Mouse (Mus musculus) kidney, postnatal 4 days (tissue): ENCODE results near the gene Ntm.
A peak's percentile ranks its signal among the peaks of the same experiment; 100 is the strongest.

Experiments used
- DNase-seq, 2 experiments: peaks; one replicate each; pipeline ENCODE4 v3.0.0; 2021; ENCODE audit warnings: mixed read lengths in 2 of 2

The Ntm gene

DNA sequence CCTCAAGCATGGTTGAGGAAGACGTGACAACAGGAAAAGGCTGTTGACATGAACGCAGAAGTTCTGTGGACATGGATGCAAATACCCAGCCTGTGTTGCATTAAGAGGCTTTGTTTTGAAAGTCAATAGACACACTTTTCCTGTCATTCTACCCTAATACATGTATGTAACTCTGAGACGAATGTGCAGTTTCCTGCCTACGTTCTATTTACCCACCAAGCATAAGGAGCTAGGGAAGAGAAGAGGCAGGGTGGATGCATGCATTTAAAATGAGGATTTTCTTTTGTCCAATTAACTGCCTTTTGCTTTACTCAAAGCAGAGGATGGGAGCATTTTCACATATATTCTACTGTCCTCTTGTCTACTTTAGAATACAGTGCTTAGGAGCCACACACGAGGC is 858.5 kb downstream of the Ntm start:
- no peak for DNase-seq

DNA sequence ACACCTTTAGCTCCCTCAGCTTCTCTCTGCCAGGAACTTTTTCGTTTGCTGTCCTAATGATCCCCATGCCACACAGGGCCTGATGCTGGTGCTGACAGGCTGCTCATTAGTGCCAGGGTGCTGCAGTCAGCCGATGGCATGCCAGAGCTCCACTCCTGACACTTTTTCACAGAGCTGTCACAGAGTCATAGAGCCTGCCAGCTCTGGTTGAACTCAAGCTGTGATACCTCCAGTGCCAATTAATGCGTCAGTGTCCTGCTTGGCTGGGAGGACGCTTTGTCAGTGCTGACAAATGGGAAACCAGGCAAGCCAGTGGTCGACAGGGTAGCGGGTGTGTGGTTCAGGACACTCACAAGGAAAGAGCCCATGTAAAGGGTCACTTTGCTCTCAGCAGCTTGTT is 858.9 kb downstream of the Ntm start:
- no peak for DNase-seq

DNA sequence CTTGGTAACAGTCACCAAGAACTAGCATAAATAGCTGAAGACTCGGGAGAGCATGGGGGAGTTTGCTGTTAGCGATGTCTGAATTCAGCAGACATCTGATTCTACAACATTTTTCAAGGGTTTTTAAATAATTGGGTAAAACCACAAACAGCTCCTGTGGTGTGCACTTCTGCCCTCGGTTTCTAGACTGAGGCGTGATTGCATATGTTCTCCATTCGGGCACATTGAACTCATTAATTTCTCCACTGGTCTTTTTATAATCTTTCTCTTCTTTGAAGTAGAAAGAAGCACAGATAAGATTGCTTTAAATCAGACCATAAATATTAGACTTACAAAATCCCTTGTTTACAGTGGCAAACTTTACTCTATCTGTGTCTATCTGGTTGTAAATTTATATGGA is 862.3 kb downstream of the Ntm start:
- no peak for DNase-seq

DNA sequence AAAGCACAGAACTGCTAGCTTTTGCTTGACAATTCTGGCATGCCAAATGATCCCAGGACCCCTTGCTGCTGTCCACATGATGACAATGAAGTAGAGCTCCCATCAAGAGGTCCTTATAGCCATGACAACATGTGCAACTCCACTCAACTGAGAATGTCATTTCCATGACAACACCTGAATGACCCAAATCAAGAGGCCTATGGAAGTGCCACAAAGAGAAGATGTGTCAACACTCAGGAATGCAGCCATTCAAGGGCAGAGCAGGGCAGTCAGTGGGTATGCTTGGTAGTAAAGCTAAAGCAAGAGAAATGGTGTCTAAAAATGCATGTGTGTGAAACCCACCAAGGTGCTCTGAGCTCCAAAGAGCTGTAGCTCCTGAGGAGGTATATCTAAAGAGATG is 870.5 kb downstream of the Ntm start:
- no peak for DNase-seq

GRCm38 (mm10) chr9:29088657-29089056 is 874.3 kb downstream of the Ntm start:
- peak; percentile 56 to 59 for DNase-seq

- no peak for DNase-seq
Observed at GRCm38 (mm10) chr9:29087656-29088055, 875.3 kb downstream of the Ntm start.

DNA sequence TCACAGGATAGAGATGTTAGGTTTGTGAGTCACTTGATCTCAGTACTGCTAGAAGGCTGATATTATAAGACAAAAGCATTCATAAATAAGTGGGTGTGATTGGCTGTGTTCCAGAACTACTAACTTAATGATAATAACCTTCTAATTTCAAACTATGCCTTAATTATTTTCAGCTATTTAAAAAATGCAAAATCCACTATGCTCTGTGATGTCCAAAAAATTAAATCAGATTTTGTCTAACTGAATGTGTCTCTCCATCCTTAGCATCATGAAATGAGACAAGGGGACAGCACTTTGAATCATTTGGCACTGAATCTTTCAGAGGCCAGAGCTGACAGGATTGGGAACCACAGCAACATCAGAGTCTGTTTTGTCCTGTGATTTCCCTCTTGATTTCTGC is 875.8 kb downstream of the Ntm start:
- no peak for DNase-seq

DNA sequence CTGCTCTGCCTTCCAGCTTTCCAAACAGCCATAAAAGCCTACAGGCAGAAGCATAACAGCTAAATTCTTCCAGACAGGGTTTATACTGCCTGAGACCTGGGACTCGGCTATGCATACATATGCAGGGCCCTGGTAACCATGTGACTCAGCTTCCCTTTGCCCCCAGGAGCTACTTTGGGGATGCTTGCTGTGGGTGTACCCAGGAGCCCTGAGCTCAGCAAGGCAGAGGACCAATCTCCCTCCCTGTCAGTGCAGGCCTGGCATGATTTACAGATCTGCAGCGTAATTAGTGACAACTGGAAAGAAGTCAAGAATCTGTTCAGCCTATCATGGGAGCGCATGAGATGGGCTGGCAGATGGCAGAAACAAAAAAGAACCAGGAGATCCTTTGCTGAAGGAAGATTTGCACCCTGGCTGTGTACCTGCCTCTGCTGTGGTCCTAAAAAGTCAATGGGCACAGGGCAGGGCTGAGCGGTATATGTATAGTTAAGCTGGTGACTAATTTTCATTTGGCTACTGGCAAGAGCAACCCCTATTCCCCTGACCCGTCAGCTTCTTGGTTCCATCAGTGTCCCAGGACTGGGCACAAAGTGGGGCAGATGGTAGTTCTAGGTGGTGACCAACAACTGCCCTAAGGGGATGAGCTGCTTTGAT is 886.9 kb downstream of the Ntm start:
- no peak for DNase-seq

DNA sequence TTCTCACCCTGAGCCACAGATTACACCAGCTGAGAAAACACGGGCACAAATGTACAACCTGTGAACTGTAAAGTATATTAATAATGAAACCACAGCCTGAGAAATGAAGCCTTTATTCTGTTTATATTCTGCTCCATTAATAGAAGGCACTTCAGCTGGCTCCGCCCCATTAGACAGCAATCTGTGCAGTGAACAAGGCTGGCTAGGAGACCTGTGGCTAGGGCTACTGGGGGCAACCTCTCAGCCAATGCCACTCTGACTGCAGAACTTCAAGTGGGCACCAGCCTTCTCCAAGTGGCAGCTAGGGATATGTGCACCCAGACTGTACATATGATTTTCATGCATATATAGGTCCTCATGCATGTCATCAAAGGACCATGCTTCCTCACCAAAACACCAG is 887.7 kb downstream of the Ntm start:
- DNase-seq, result no peak

GRCm38 (mm10) chr9:29074494-29074893 is 888.4 kb downstream of the Ntm start:
- no peak for DNase-seq

GRCm38 (mm10) chr9:29071997-29072396 is 890.9 kb downstream of the Ntm start:
- no peak for DNase-seq

DNA sequence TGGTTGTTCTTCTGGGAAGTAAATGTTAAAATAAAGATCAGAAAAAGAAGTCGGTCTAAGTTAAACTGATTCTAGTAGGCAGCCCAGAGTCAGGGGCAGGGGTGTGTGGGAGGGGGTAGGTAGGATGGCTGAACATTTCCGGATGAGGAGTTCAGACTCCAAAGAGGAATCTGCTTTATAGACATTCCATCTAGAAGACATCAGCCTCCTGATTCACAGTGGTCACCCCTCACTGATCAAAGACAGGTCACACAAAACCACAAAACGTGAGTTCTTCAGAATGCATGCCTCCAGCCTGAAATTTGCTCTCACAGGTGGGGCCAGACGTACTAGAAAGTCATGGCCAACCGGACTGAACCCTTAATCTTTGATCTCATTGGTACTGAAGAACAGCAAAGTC is 895.4 kb downstream of the Ntm start:
- DNase-seq, result peak; percentile 6 to 17

DNA sequence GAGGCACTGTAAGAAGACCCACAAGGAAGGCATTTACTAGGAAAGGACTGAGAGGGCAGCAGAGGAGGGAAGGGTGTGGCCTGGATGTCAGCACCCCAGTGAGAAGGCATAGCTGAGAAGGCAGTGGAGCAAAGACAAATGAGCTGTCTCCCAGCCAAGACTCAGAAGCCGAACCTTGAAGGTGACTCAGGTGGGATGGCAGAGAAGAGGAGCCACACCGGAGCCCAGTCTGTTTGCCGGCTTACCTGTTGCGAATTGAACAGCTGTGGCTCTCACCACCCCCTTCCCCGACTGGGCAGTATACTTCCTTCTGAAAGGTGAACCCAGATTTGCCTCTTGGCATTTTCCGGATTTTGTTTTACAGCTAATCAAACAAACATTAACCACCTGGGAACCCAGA is 902.6 kb downstream of the Ntm start:
- DNase-seq, result peak; percentile 9 to 25

DNA sequence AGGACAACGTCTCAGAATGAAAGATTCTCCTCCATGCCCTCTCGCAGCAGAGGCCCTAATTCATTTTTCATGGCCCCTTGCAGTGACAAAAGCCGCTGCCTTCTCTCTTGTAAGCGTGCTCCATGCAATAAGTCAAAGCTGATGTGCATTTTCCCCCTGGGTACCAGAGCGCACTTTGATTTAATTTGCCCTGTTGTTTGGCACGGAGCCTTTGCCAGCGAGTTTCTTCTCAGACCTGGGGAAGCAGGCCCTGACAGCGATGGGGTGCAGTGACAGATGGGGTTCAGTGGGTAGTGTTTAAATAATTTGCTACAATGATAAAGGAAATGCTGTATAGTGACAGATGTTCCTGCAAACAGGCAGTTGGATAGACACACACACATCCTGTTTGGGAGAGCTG is 904.1 kb downstream of the Ntm start:
- no peak for DNase-seq

DNA sequence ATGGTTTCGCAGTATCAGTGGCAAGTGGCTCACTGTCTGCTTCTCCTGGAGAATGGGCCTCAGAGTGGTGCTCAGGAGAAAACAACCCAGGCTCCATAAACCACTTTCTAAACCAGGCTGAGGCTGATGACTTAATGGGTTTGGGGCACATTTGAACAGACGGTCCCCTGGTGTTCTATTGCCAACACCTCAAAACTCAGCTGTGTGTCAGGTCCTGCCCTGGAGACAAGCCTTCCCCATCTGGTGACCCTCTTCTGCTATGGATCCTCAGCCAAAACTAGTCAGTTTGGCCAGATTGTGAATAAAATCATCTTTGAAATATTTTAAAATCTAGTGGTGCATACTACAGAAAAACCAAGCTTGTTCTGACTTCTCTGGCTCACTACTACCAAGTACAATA is 907.3 kb downstream of the Ntm start:
- DNase-seq, result no peak

GRCm38 (mm10) chr9:29036466-29036865 is 926.5 kb downstream of the Ntm start:
- no peak for DNase-seq

DNA sequence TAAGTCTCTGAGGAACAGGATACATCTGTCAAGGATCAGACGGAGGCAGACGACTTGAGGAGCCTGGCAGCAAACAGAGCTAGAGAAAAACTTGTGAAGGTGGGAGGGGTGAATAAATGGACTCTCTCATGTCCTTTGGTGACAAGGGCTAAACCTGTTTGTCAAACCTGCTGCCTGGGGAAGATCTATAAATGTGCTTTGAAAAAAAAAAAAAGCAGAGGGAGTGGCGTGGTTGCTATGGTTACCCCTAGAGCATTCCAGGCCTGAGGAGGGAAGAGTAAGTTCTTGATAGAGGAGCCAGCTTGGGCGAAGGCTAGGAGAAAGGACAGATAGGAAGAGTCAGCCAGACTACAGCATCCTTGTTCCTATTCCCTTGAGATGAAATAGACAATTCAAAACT is 926.9 kb downstream of the Ntm start:
- no peak for DNase-seq

GRCm38 (mm10) chr9:29026410-29026809 is 936.5 kb downstream of the Ntm start:
- DNase-seq, result no peak

GRCm38 (mm10) chr9:29025603-29026002 is 937.3 kb downstream of the Ntm start:
- no peak for DNase-seq

- no peak for DNase-seq
Observed at GRCm38 (mm10) chr9:29025104-29025503, 937.8 kb downstream of the Ntm start.

DNA sequence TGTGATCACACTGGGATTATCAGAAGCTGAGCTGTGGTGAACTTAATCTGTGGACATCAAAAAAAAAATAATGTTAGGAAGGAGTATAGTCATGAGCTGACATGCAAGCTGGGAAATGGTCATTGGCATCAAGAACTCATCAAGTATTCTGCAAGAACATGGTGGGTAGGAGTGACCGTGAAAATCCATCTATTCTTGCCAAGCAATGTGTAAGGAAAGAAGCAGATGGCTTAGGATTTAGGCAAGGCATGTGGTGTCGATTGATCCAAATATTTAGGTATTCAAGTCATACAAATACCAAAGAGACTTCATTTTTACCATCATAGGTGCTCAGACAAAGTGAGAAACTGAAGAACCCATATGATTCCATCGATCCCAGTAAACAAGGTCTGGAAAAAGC is 946.1 kb downstream of the Ntm start:
- DNase-seq, result no peak

DNA sequence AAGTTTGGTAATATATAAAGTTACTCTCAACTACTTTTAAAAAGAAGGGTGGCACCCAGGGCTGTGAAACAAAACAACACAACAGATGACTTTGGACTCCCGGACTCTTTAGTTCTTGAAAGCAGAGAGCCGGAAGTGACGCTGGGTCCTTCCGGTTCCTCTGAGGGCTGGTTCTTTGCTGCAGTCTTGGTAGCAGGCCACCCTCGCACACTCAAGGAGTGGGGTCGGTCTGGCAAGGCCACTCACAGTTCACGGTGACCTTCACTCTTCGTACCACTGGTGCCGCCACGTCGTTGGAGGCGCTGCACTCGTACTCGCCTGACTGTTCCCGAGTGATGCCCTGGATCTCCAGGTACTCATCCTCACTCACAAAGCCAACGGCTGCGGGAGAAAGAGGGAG is 949.1 kb downstream of the Ntm start:
- DNase-seq, result no peak

- DNase-seq, result no peak
Observed at GRCm38 (mm10) chr9:29012541-29012940, 950.4 kb downstream of the Ntm start.

DNA sequence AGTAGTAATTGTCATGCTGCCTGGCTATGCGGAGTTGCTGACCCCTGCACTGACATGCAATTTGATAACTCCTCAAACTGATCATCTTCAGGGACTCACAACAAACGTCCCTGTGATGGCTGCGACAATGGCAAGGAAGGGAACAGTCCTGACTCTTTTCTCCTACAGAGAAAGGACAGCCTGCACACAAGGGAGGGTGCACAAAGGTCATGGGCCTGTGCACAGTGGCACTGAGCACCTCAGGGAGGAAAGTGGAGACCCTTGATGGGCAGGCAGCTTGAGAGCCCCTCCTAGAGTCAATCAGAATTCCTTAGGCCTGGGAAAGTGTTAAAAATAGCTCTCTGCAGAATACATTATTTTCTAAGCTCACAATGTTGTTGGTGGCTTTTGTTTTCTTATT is 951.5 kb downstream of the Ntm start:
- no peak for DNase-seq

DNA sequence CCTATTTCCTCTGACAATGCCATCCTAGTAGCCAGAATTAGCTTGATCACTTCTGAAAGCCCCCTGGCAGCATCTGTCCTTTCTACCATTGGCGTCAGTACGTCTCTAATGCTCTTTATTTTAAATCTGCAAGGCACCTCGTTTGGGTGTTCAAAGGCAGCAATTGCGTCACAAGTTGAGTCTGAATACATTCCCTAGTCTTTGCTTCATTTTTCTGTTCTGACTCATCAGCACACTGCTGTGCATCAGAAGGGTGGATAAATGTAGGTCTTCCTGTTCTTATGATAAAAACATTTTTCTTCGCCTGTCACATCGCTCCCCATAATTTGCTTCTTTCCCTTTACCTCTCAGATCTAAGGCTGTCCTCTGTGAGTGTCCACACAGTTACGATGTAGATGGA is 958.4 kb downstream of the Ntm start:
- no peak for DNase-seq

- no peak for DNase-seq
Observed at GRCm38 (mm10) chr9:28999951-29000351, 963.0 kb downstream of the Ntm start.
